Mouse (Mus musculus): ENCODE results near the gene Olfr916. TPM values are rescaled to one million over a fixed set of nuclear protein-coding genes. Genes with fewer than 3 reads are reported as not detected.

The Olfr916 gene
- not detected in 2 replicates for polyA plus RNA-seq (2012; rRNA removed)

DNA sequence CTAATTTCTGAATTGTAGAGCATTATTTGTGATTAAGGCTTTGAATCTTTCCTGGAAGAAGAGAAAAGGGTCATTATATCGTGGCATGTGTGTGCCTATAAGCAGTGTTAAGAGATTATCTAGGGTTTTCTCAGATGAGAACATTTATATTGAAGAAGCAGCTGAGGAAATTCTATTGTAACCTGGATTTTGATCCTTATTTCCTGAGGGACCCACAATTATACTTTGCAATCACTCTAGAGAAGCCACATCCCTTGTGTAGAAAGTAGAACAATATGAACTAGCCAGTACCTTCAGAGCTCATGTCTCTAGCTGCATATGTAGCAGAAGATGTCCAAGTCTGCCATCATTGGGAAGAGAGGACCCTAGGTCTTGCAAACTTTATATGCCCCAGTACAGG lies at the start of gene Olfr916:
Gene Olfr916 (minus strand): TSS at position 101 of the 400 bp plus-strand sequence.

DNA sequence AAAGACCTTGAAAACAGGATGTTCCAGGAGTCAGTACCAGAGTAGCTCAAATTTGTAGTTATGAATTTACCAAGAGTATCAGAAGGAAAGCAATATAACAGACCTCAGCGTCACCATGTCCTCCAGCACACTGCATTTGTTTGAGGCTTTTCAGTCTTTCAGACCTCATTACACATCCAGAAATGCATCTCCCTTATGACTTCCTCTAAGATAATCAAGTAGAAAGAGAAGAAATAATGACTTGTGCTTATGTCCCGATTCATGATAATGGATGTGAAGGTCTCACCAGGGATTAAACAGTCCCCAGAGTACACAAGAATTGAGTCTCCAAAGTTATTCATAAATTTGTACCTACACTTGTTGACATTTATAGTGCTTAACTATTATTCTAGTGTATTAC lies 14.8 kb upstream of the Olfr916 start, which contains the start of gene Olfr918:
Gene Olfr918 (minus strand): TSS at position 101 of the 400 bp plus-strand sequence.

DNA sequence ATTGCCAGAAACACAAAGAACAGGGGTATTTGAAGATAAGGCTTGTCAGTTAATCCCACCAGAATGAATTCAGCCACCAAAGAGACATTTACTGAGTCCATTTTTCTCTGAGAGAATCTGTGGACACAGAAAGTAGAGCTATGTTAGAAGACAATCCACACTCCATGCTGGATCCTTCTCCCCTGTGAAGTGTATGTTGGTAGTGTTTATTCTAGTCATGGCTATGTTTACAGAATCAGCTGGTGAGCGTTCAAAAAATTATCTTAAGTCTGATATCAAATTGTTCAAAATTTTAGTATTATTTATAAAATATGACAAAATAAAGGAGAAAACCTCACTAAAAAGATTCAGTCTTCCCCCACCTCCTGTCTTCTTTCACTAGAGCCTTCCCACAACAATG lies 6.1 kb upstream of the Olfr916 start, which contains the start of gene Olfr917:
Gene Olfr917 (minus strand): TSS at position 101 of the 400 bp plus-strand sequence.

Other genes starting within 250 kb of the Olfr916 start
- not detected in 2 replicates for gene Olfr901, start 230.4 kb downstream of the Olfr916 start, polyA plus RNA-seq (2012; rRNA removed)
- not detected in 2 replicates for gene Olfr902, start 212.2 kb downstream of the Olfr916 start, polyA plus RNA-seq (2012; rRNA removed)
- not detected in 2 replicates for gene Olfr904, start 196.7 kb downstream of the Olfr916 start, polyA plus RNA-seq (2012; rRNA removed)
- not detected in 2 replicates for gene Olfr905, start 188.8 kb downstream of the Olfr916 start, polyA plus RNA-seq (2012; rRNA removed)
- not detected in 2 replicates for gene Olfr906, start 172.8 kb downstream of the Olfr916 start, polyA plus RNA-seq (2012; rRNA removed)
- not detected in 2 replicates for gene Olfr907, start 164.1 kb downstream of the Olfr916 start, polyA plus RNA-seq (2012; rRNA removed)
- gene Olfr911-ps1, start 138.3 kb downstream of the Olfr916 start, polyA plus RNA-seq (2012; rRNA removed), result not detected in 2 replicates
- gene Olfr910, start 122.0 kb downstream of the Olfr916 start, polyA plus RNA-seq (2012; rRNA removed), result not detected in 2 replicates
- not detected in 2 replicates for gene Olfr912, start 79.7 kb downstream of the Olfr916 start, polyA plus RNA-seq (2012; rRNA removed)
- not detected in 2 replicates for gene Olfr913, start 67.1 kb downstream of the Olfr916 start, polyA plus RNA-seq (2012; rRNA removed)
- gene Olfr914, start 54.8 kb downstream of the Olfr916 start, polyA plus RNA-seq (2012; rRNA removed), result not detected in 2 replicates
- not detected in 2 replicates for gene Olfr917, start 6.0 kb upstream of the Olfr916 start, polyA plus RNA-seq (2012; rRNA removed)
- gene Olfr918, start 14.7 kb upstream of the Olfr916 start, polyA plus RNA-seq (2012; rRNA removed), result not detected in 2 replicates
- gene Olfr919, start 43.8 kb upstream of the Olfr916 start, polyA plus RNA-seq (2012; rRNA removed), result not detected in 2 replicates
- 4.3 and 5.0 TPM in 2 replicates for gene Vwa5a, start 58.4 kb upstream of the Olfr916 start, polyA plus RNA-seq (2012; rRNA removed)
- 0.03 and 0.05 TPM in 2 replicates for gene Olfr920, start 92.4 kb upstream of the Olfr916 start, polyA plus RNA-seq (2012; rRNA removed)
- not detected in 2 replicates for gene Olfr921, start 113.2 kb upstream of the Olfr916 start, polyA plus RNA-seq (2012; rRNA removed)
- gene Olfr922, start 154.7 kb upstream of the Olfr916 start, polyA plus RNA-seq (2012; rRNA removed), result not detected in 2 replicates
- gene Olfr923, start 166.7 kb upstream of the Olfr916 start, polyA plus RNA-seq (2012; rRNA removed), result not detected in 2 replicates
- gene Olfr924, start 184.6 kb upstream of the Olfr916 start, polyA plus RNA-seq (2012; rRNA removed), result not detected in 2 replicates
- gene Olfr26, start 195.2 kb upstream of the Olfr916 start, polyA plus RNA-seq (2012; rRNA removed), result not detected in 2 replicates
- not detected in 2 replicates for gene Olfr926, start 217.3 kb upstream of the Olfr916 start, polyA plus RNA-seq (2012; rRNA removed)